Mouse (Mus musculus): Measurements from ENCODE around the gene Mrpl44.

GRCm38 (mm10) chr1:79757597-79757996 lies 18.2 kb upstream of the Mrpl44 start:
- TF ChIP-seq CTCF (IDR thresholded peaks at IDR 0.05; ENCODE audit: low read depth, low read length) (no peak), POLR2AphosphoS5 (IDR thresholded peaks at IDR 0.05; ENCODE audit: insufficient replicate concordance, low read depth, low read length) (no peak), GATA1 (IDR thresholded peaks at IDR 0.05; ENCODE audit: borderline replicate concordance, low read length) (no peak), TAL1 (conservative IDR thresholded peaks at IDR 0.05; ENCODE audit: low read depth, low read length) (no peak), GATA2 (IDR thresholded peaks at IDR 0.05; ENCODE audit: borderline replicate concordance, low read depth, low read length) (no peak)

Measured in G1E (cell line).